Mouse (Mus musculus) myocyte (in vitro differentiated cells): ENCODE data around the gene Smg6.

Experiments used
- E2F4 ChIP-seq: IDR thresholded peaks from one replicate; pipeline ENCODE4 v1.6.1; 2011; ENCODE audit warnings: mild to moderate bottlenecking, control low read depth, moderate library complexity; ENCODE audit not compliant: insufficient read depth
- MAX ChIP-seq: IDR thresholded peaks from one replicate; pipeline ENCODE4 v1.6.1; 2011; ENCODE audit warnings: low read depth, mild to moderate bottlenecking, control low read depth
- MYOD1 ChIP-seq, 3 experiments: IDR thresholded peaks; one replicate each; pipeline ENCODE4 v1.6.1; 2011; ENCODE audit warnings: control low read depth in 2 of 3, low read depth in 2 of 3, mild to moderate bottlenecking in 2 of 3, moderate library complexity in 1 of 3; ENCODE audit not compliant: insufficient read length in 2 of 3, control insufficient read depth in 1 of 3
- MYOG ChIP-seq, 3 experiments: IDR thresholded peaks; one replicate each; pipeline ENCODE4 v1.6.1; 2011; ENCODE audit warnings: control low read depth in 2 of 3, low read depth in 2 of 3, mild to moderate bottlenecking in 2 of 3; ENCODE audit not compliant: insufficient read length in 2 of 3, control insufficient read depth in 1 of 3, insufficient read depth in 1 of 3
- POLR2A ChIP-seq: IDR thresholded peaks from one replicate; pipeline ENCODE4 v1.6.1; 2011; ENCODE audit warnings: low read depth, mild to moderate bottlenecking, control low read depth, moderate library complexity; ENCODE audit not compliant: insufficient read length
- POLR2AphosphoS2 ChIP-seq: IDR thresholded peaks from one replicate; pipeline ENCODE4 v1.6.1; 2011; ENCODE audit warnings: low read depth, control low read depth; ENCODE audit not compliant: insufficient read length

GRCm38 (mm10) chr11:74883098-74883497 is 42.5 kb upstream of the Smg6 start:
- TF ChIP-seq POLR2A (no peak), MYOG (IDR thresholded peaks at IDR 0.05; ENCODE audit: control insufficient read depth in 1 of 3, insufficient read depth in 1 of 3, insufficient read length in 2 of 3, low read depth in 2 of 3) (no peak), POLR2AphosphoS2 (no peak), MYOD1 (IDR thresholded peaks at IDR 0.05; ENCODE audit: control insufficient read depth in 1 of 3, insufficient read length in 2 of 3, low read depth in 2 of 3) (no peak), MAX (no peak), E2F4 (no peak)
